Comparison of ENCODE assay signal across 22 mouse cellular contexts in the genomic region with DNA sequence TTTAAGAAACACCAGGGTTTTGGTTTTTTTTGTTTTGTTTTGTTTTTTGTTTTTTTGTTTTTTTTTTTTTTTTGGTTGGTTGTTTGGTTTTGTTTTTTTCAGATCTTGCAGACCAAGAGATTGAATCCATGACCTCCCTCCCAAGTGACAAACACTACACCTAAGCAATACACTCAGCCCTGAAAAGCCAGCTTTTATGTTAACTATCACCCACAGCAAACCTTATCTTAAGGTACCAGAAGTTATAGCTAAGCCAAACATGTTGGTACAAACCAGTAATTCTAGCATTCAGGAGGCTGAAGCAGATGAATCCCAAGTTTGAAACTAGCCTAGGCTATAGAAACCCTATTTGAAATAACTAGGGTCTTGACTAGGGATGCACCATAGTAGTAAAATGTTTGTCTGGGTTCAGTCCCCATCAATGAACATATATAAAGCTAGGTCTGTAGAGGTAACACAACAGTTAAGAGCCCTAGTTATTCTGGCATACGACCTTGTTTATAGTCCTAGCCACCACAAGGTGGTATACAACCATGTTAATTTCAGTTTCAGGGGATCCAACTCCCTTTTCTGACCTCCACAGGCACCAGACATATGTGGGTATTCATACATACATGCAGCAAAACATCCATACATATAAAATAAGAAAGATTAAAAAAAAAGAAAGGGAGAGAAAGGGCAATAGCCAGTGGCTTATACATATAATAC. TPM values are rescaled to one million over a fixed set of nuclear protein-coding genes. Genes with fewer than 3 reads are reported as not detected.
DNase-seq lines count a peak whose midpoint lies in the region; ATAC-seq and TF ChIP-seq lines count a peak whose summit lies in the region.
"Had no signal": no experiment of that assay in that cellular context is flagged by ENCODE, and none has a peak within 500 bp of the region (broad histone marks: within the 10 kb centered on the region; RNA-seq: fewer than 3 reads in every experiment).

No protein-coding gene starts in this region.

- H3K4me2 ChIP-seq in stomach, embryonic 15.5 days: no peak overlapping the region
- no peak overlapping the region for H3K4me2 ChIP-seq in stomach, postnatal 0 days (replicated peaks; ENCODE audit: low read depth)
- H3K4me2 ChIP-seq in liver, embryonic 13.5 days: peak overlapping the region; percentile 52
- H3K4me2 ChIP-seq: embryonic facial prominence, embryonic 15.5 days; heart, embryonic 15.5 days; hindbrain, embryonic 15.5 days; midbrain, embryonic 12.5 days; neural tube, embryonic 15.5 days had no signal

- H3K4me3 ChIP-seq in stomach, embryonic 15.5 days (replicated peaks): no peak overlapping the region
- H3K4me3 ChIP-seq in stomach, postnatal 0 days (ENCODE audit: low read depth, low read length): no peak overlapping the region
- H3K4me3 ChIP-seq in liver, embryonic 13.5 days (replicated peaks): peak overlapping the region; percentile 10; the same call in 1 of the 2 replicates
- H3K4me3 ChIP-seq: embryonic facial prominence, embryonic 15.5 days; heart, embryonic 15.5 days; hindbrain, embryonic 15.5 days; midbrain, embryonic 12.5 days; neural tube, embryonic 15.5 days had no signal

- WGBS in stomach, embryonic 15.5 days: 67% methylated on average over 1 of the region's 1 CpGs
- 74% methylated on average over 1 of the region's 1 CpGs for WGBS in stomach, postnatal 0 days
- 40% methylated on average over 1 of the region's 1 CpGs for WGBS in liver, embryonic 13.5 days (ENCODE audit: insufficient replicate concordance)

- no peaks in the 10 kb centered on the region for H3K9me3 ChIP-seq in stomach, embryonic 15.5 days
- H3K9me3 ChIP-seq in stomach, postnatal 0 days (ENCODE audit: control insufficient read depth, low read length): no peaks in the 10 kb centered on the region
- H3K9me3 ChIP-seq in liver, embryonic 13.5 days (replicated peaks): no peaks in the 10 kb centered on the region
- H3K9me3 ChIP-seq: embryonic facial prominence, embryonic 15.5 days; heart, embryonic 15.5 days; hindbrain, embryonic 15.5 days; midbrain, embryonic 12.5 days; neural tube, embryonic 15.5 days had no signal

- H3K9ac ChIP-seq in stomach, embryonic 15.5 days: no peak overlapping the region
- H3K9ac ChIP-seq in stomach, postnatal 0 days (ENCODE audit: low read length): no peak overlapping the region
- peak overlapping the region; percentile 56 for H3K9ac ChIP-seq in liver, embryonic 13.5 days
- H3K9ac ChIP-seq: embryonic facial prominence, embryonic 15.5 days; heart, embryonic 15.5 days; hindbrain, embryonic 15.5 days; midbrain, embryonic 12.5 days; neural tube, embryonic 15.5 days had no signal

- no peak for TF ChIP-seq CTCF in stomach, postnatal 0 days (IDR thresholded peaks at IDR 0.05; ENCODE audit: low read depth)

- no peak overlapping the region for H3K27ac ChIP-seq in stomach, embryonic 15.5 days
- H3K27ac ChIP-seq in stomach, postnatal 0 days (replicated peaks): no peak overlapping the region
- peak overlapping the region; percentile 94 for H3K27ac ChIP-seq in liver, embryonic 13.5 days
- H3K27ac ChIP-seq: embryonic facial prominence, embryonic 15.5 days; heart, embryonic 15.5 days; hindbrain, embryonic 15.5 days; midbrain, embryonic 12.5 days; neural tube, embryonic 15.5 days had no signal

- 0 out of 2 replicates have a peak, but pooled peaks cover 4% of the 10 kb centered on the region for H3K4me1 ChIP-seq in stomach, embryonic 15.5 days
- H3K4me1 ChIP-seq in stomach, postnatal 0 days (replicated peaks; ENCODE audit: control insufficient read depth, insufficient read depth): no peaks in the 10 kb centered on the region
- peaks cover 87% of the 10 kb centered on the region for H3K4me1 ChIP-seq in liver, embryonic 13.5 days (replicated peaks)
- H3K4me1 ChIP-seq: hindbrain, embryonic 15.5 days; midbrain, embryonic 12.5 days had no signal

- no peaks in the 10 kb centered on the region for H3K27me3 ChIP-seq in stomach, embryonic 15.5 days (replicated peaks)
- no peaks in the 10 kb centered on the region for H3K27me3 ChIP-seq in stomach, postnatal 0 days (ENCODE audit: control insufficient read depth, insufficient read depth, low read length)
- H3K27me3 ChIP-seq in liver, embryonic 13.5 days: no peaks in the 10 kb centered on the region
- H3K27me3 ChIP-seq: embryonic facial prominence, embryonic 15.5 days; heart, embryonic 15.5 days; hindbrain, embryonic 15.5 days; midbrain, embryonic 12.5 days; neural tube, embryonic 15.5 days had no signal

- ATAC-seq in stomach, embryonic 15.5 days (ENCODE audit: insufficient read depth, low FRiP score, low read depth): peak; percentile 75; the same call in 1 of the 2 replicates
- ATAC-seq in stomach, postnatal 0 days (ENCODE audit: low FRiP score, low TSS enrichment): no peak
- peak; percentile 95 for ATAC-seq in liver, embryonic 13.5 days (ENCODE audit: low read depth)
- peak; percentile 89 for ATAC-seq in megakaryocyte-erythroid progenitor cell, adult 5-6 weeks (replicated peaks; ENCODE audit: low FRiP score, low TSS enrichment, poor library complexity, severe bottlenecking)

- DNase-seq in heart, adult 11 months: peak; percentile 14
- DNase-seq in heart, postnatal 10 days: no peak
- DNase-seq in stomach, postnatal 0 days (ENCODE audit: low spot score): no peak
- peak; percentile 56 for DNase-seq in liver, embryonic 13.5 days
- DNase-seq in gastrocnemius, postnatal 25 days: no peak
- no peak for DNase-seq in cerebellum, postnatal 25 days
- DNase-seq: adrenal gland, postnatal 14 days; cerebellum, adult 2 months; cerebellum, postnatal 36 days; kidney, adult 9 months; kidney, postnatal 14 days; lung, adult 18-20 months; lung, postnatal 10 days; right cerebral cortex, adult 18-20 months; thymus, postnatal 25 days had no signal

- no peaks in the 10 kb centered on the region; the same call in 1 of the 2 replicates for H3K36me3 ChIP-seq in stomach, embryonic 15.5 days
- H3K36me3 ChIP-seq in stomach, postnatal 0 days (ENCODE audit: control insufficient read depth, insufficient read depth, low read length): no peaks in the 10 kb centered on the region
- H3K36me3 ChIP-seq in liver, embryonic 13.5 days: peaks cover 28% of the 10 kb centered on the region
- H3K36me3 ChIP-seq: hindbrain, embryonic 15.5 days had no signal

- intact Hi-C loops in heart, postnatal 10 days (cut with DNase I): no loop called here

- no peak for TF ChIP-seq EP300 in stomach, postnatal 0 days (optimal IDR thresholded peaks at IDR 0.05)

RNA-seq across cellular contexts. Expression of a gene that starts 15.2 kb away (rescaled TPM):
- 10 to 100 TPM; 45.7 to 48.1 TPM for total RNA-seq in heart, postnatal 10 days (2021)
- 77.6 and 83.2 TPM in 2 replicates for polyA plus RNA-seq in stomach, embryonic 15.5 days (2015; fragmentation: Nextera tagmentation; extraction: Ambion mirVana)
- polyA plus RNA-seq in stomach, postnatal 0 days (2015; fragmentation: Nextera tagmentation; extraction: Ambion mirVana): 40.9 and 41.3 TPM in 2 replicates
- polyA plus RNA-seq in liver, embryonic 13.5 days (2015; fragmentation: Nextera tagmentation; extraction: Ambion mirVana): 75.0 and 86.9 TPM in 2 replicates
- 75.3 and 87.5 TPM in 2 replicates for total RNA-seq in megakaryocyte-erythroid progenitor cell, adult 5-6 weeks (2014; fragmentation: Nextera tagmentation)
- total RNA-seq in megakaryocyte-erythroid progenitor cell, adult 5-6 weeks (2017): 84.3 and 99.7 TPM in 2 replicates
- total RNA-seq in gastrocnemius, postnatal 25 days (2021): 10 to 100 TPM; 29.8 to 32.5 TPM

RNA-seq across cellular contexts. Expression of a gene that starts 31.9 kb away (rescaled TPM):
- total RNA-seq in heart, postnatal 10 days (2021): 100 to 1,000 TPM; 390 to 403 TPM
- 941 and 1,038 TPM in 2 replicates for polyA plus RNA-seq in stomach, embryonic 15.5 days (2015; fragmentation: Nextera tagmentation; extraction: Ambion mirVana)
- 767 and 830 TPM in 2 replicates for polyA plus RNA-seq in stomach, postnatal 0 days (2015; fragmentation: Nextera tagmentation; extraction: Ambion mirVana)
- polyA plus RNA-seq in liver, embryonic 13.5 days (2015; fragmentation: Nextera tagmentation; extraction: Ambion mirVana): 533 and 680 TPM in 2 replicates
- 185 and 219 TPM in 2 replicates for total RNA-seq in megakaryocyte-erythroid progenitor cell, adult 5-6 weeks (2014; fragmentation: Nextera tagmentation)
- total RNA-seq in megakaryocyte-erythroid progenitor cell, adult 5-6 weeks (2017): 866 and 884 TPM in 2 replicates
- 100 to 1,000 TPM; 189 to 222 TPM for total RNA-seq in gastrocnemius, postnatal 25 days (2021)

RNA-seq across cellular contexts. Expression of a gene that starts 59.9 kb away (rescaled TPM):
- total RNA-seq in heart, postnatal 10 days (2021): 10 to 100 TPM; 13.0 to 16.7 TPM
- polyA plus RNA-seq in stomach, embryonic 15.5 days (2015; fragmentation: Nextera tagmentation; extraction: Ambion mirVana): 39.6 and 43.9 TPM in 2 replicates
- polyA plus RNA-seq in stomach, postnatal 0 days (2015; fragmentation: Nextera tagmentation; extraction: Ambion mirVana): 23.5 and 24.6 TPM in 2 replicates
- polyA plus RNA-seq in liver, embryonic 13.5 days (2015; fragmentation: Nextera tagmentation; extraction: Ambion mirVana): 30.6 and 31.1 TPM in 2 replicates
- total RNA-seq in megakaryocyte-erythroid progenitor cell, adult 5-6 weeks (2014; fragmentation: Nextera tagmentation): 23.3 and 30.8 TPM in 2 replicates
- 46.9 and 53.8 TPM in 2 replicates for total RNA-seq in megakaryocyte-erythroid progenitor cell, adult 5-6 weeks (2017)
- 1 to 10 TPM; 8.1 to 9.8 TPM for total RNA-seq in gastrocnemius, postnatal 25 days (2021)

Comparison
In these comparisons a context has a peak if more than half of its experiments do, and no peak if none do; other contexts are left out.
1. DNase-seq: peak in heart, adult 11 months (single experiment) and liver, embryonic 13.5 days (single experiment); none in heart, postnatal 10 days (0 of 2), stomach, postnatal 0 days (single experiment), gastrocnemius, postnatal 25 days (single experiment) and cerebellum, postnatal 25 days (0 of 2).